Mouse (Mus musculus): ENCODE results near the gene Il1f8. TPM values are rescaled to one million over a fixed set of nuclear protein-coding genes. Genes with fewer than 3 reads are reported as not detected.
A peak's percentile ranks its signal among the peaks of the same experiment; 100 is the strongest.
"Not testable (repeated sequence)": the region's sequence is repeated elsewhere in the genome, so short reads cannot be mapped to it uniquely, and the experiment has no call there.

Il1f8 gene
- not detected for total RNA-seq (2021)
- long read RNA-seq, experiment 1 = 0 reads
- long read RNA-seq, experiment 2 = 0 reads

GRCm38 (mm10) chr2:24152861-24153260, at the start of gene Il1f8:
TSS of gene Il1f8 (plus strand) at chr2:24153161.
- DNase-seq = no peak

- no peak for DNase-seq
Observed at GRCm38 (mm10) chr2:24103619-24104289, 49.2 kb upstream of the Il1f8 start.

GRCm38 (mm10) chr2:24109085-24109484, 43.9 kb upstream of the Il1f8 start:
- no peak for DNase-seq

- no peak for DNase-seq
Observed at GRCm38 (mm10) chr2:24134373-24134772, 18.6 kb upstream of the Il1f8 start.

- peak; percentile 12 for DNase-seq
Observed at GRCm38 (mm10) chr2:24181683-24182331, 28.8 kb downstream of the Il1f8 start.

- DNase-seq = not testable (repeated sequence)
Observed at GRCm38 (mm10) chr2:24182423-24183147, 29.6 kb downstream of the Il1f8 start.

GRCm38 (mm10) chr2:24184092-24184491, 31.1 kb downstream of the Il1f8 start:
- DNase-seq = not testable (repeated sequence)

GRCm38 (mm10) chr2:24186176-24186575, 33.2 kb downstream of the Il1f8 start, which contains the start of gene Il1f9:
TSS of gene Il1f9 (plus strand) at chr2:24186476.
- DNase-seq = no peak

GRCm38 (mm10) chr2:24187585-24187984, 34.6 kb downstream of the Il1f8 start:
- no peak for DNase-seq

- DNase-seq = no peak
Observed at GRCm38 (mm10) chr2:24188189-24188588, 35.2 kb downstream of the Il1f8 start.

Other genes with a start within 250 kb of the Il1f8 start
- 1 to 10 TPM; 2.8 to 2.9 TPM for gene Hnmt, start 103.8 kb upstream of the Il1f8 start, total RNA-seq (2021)
- not detected for gene Tbpl2, start 56.6 kb upstream of the Il1f8 start, total RNA-seq (2021)
- gene Il1f9, start 33.3 kb downstream of the Il1f8 start, total RNA-seq (2021) = not detected
- gene Il1f6, start 62.3 kb downstream of the Il1f8 start, total RNA-seq (2021) = not detected
- not detected for gene Il1f5, start 123.8 kb downstream of the Il1f8 start, total RNA-seq (2021)
- not detected for gene Il1f10, start 138.0 kb downstream of the Il1f8 start, total RNA-seq (2021)
- gene Il1rn, start 183.7 kb downstream of the Il1f8 start, total RNA-seq (2021) = under 1 TPM in 1 of 2 experiments, not detected in 1; 0.43 TPM
- 1 to 10 TPM in 1 of 2 experiments, under 1 TPM in 1; 0.75 to 1.7 TPM for gene Psd4, start 214.4 kb downstream of the Il1f8 start, total RNA-seq (2021)

Data from gastrocnemius, postnatal 10 days (tissue).